Mouse (Mus musculus): Measurements from ENCODE around the gene Tmbim6.

DNA sequence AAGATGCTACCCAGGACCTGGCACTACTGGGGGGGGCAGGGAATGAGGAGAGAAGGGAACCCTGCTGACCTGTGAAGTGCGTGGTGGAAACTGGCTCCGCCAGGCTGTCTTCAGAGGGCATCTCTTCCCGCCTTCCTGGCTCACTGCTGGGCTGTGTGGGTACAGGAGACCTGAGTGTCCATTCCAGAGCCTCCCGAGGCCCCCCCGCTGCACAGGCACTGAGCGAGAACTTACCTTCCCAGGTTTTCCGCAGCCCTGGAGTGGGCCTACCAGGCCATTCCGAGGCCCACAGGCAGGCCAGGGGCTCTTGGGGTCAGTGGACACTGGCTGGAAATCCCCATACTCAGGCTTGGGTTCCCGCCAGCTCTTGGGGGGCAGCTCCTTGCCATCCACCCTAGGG is 31.2 kb downstream of the Tmbim6 start:
- TF ChIP-seq CTCF (IDR thresholded peaks at IDR 0.05; ENCODE audit: extremely low read depth, insufficient read length, insufficient replicate concordance, low read depth, low read length) (no peak), POLR2A (IDR thresholded peaks at IDR 0.05; ENCODE audit: low read depth, low read length) (no peak)

Data from small intestine, adult 2 months (tissue).